Mouse (Mus musculus): ENCODE data around the gene Rab3a.

Rab3a gene

GRCm38 (mm10) chr8:70760350-70760749, 5.9 kb downstream of the Rab3a start:
- DNase-seq: no peak

GRCm38 (mm10) chr8:70760775-70761406, 6.4 kb downstream of the Rab3a start, which contains the start of gene Mpv17l2:
TSS of gene Mpv17l2 (minus strand) at chr8:70760946.
- peak; percentile 98 for DNase-seq

GRCm38 (mm10) chr8:70762118-70762517, 7.6 kb downstream of the Rab3a start:
- DNase-seq: no peak

- DNase-seq: no peak
Measured at GRCm38 (mm10) chr8:70763354-70763753, 8.9 kb downstream of the Rab3a start.

GRCm38 (mm10) chr8:70764026-70764425, 9.5 kb downstream of the Rab3a start:
- DNase-seq: no peak

GRCm38 (mm10) chr8:70764676-70765075, 10.2 kb downstream of the Rab3a start:
- no peak for DNase-seq

GRCm38 (mm10) chr8:70765329-70765728, 10.8 kb downstream of the Rab3a start:
- DNase-seq: no peak

- no peak for DNase-seq
Measured at GRCm38 (mm10) chr8:70765838-70766570, 11.5 kb downstream of the Rab3a start.

- DNase-seq: no peak
Measured at GRCm38 (mm10) chr8:70766571-70767440, 12.3 kb downstream of the Rab3a start.

- no peak for DNase-seq
Measured at GRCm38 (mm10) chr8:70767503-70767902, 13.0 kb downstream of the Rab3a start.

- no peak for DNase-seq
Measured at GRCm38 (mm10) chr8:70768231-70768776, 13.8 kb downstream of the Rab3a start.

- no peak for DNase-seq
Measured at GRCm38 (mm10) chr8:70768956-70769355, 14.5 kb downstream of the Rab3a start.

- DNase-seq: peak; percentile 93
Measured at GRCm38 (mm10) chr8:70769359-70769758, 14.9 kb downstream of the Rab3a start.

GRCm38 (mm10) chr8:70769858-70770257, 15.4 kb downstream of the Rab3a start:
- no peak for DNase-seq

GRCm38 (mm10) chr8:70770748-70771147, 16.3 kb downstream of the Rab3a start:
- DNase-seq: no peak

- no peak for DNase-seq
Measured at GRCm38 (mm10) chr8:70771217-70771616, 16.7 kb downstream of the Rab3a start.

GRCm38 (mm10) chr8:70772075-70772474, 17.6 kb downstream of the Rab3a start:
- no peak for DNase-seq

GRCm38 (mm10) chr8:70772890-70773289, 18.4 kb downstream of the Rab3a start:
- DNase-seq: no peak

- DNase-seq: no peak
Measured at GRCm38 (mm10) chr8:70773410-70773809, 18.9 kb downstream of the Rab3a start.

GRCm38 (mm10) chr8:70773833-70774232, 19.4 kb downstream of the Rab3a start:
- peak; percentile 64 for DNase-seq

GRCm38 (mm10) chr8:70774740-70775139, 20.3 kb downstream of the Rab3a start:
- no peak for DNase-seq

GRCm38 (mm10) chr8:70775227-70775626, 20.7 kb downstream of the Rab3a start:
- no peak for DNase-seq

GRCm38 (mm10) chr8:70775851-70776495, 21.5 kb downstream of the Rab3a start:
- DNase-seq: peak; percentile 51

Measured in right cerebral cortex, postnatal 25 days (tissue).